Mouse (Mus musculus) cerebellum, adult 9-10 months (tissue): ENCODE data around the gene N4bp2l2.

Experiments used
- DNase-seq: peaks from one replicate; pipeline ENCODE4 v3.0.0; 2022

N4bp2l2 gene

DNA sequence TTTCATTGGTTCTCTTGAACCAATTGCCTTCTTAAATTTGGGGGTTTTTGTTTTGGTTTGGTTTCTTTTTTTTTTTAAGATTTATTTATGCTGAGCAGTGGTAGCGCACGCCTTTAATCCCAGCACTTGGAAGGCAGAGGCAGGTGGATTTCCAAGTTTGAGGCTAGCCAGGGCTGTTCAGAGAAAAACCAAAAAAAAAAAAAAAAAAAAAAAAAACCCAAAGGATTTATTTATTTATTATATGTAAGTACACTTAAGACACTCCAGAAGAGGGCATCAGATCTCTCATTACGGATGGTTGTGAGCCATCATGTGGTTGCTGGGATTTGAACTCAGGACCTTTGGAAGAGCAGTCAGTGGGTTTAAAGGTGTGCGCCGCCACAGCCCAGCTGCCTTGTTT lies 105.1 kb downstream of the N4bp2l2 start:
- no peak for DNase-seq

DNA sequence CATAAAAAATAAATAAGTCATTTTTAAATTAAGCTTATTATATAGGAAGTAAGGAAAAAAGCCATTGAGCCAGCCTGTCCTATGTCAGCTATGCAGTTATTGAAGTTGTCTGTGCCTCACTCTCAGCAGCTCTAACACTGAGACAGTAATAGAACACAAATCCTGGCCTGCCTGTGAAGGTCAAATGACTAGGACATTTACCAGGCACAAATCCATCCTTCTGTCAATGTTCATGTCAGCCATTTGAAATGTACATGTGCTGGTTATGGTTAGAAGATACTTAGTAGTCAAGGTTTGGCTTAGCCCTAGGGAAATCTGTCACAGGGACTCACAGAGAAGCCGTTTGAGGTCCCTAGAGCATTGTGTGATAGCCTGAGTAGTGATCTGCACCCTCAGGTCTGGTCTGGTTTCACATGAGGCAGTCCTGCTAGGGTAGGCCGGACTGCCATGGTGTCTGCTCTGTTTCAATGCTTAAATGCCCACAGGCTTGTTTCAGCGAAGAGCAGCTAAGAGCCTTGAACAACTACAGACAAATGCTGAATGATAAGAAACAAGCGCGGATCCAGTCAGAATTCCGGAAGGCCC lies 106.4 kb downstream of the N4bp2l2 start:
- DNase-seq: no peak
